Mouse (Mus musculus) heart, embryonic 14.5 days (tissue): Measurements from ENCODE around the gene Pgbd1. TPM values are rescaled to one million over a fixed set of nuclear protein-coding genes. Genes with fewer than 3 reads are reported as not detected.
"Not testable (repeated sequence)": the region's sequence is repeated elsewhere in the genome, so short reads cannot be mapped to it uniquely, and the experiment has no call there.

Source experiments
- ATAC-seq: fragments of 200-750 bp; cut with Nextera tagmentation; 2 replicates; pipeline ENCODE4 v1.8.0; 2017; ENCODE audit warnings: low read depth, moderate TSS enrichment; ENCODE audit not compliant: insufficient number of reproducible peaks, insufficient read depth, low FRiP score
- H3K27ac ChIP-seq, 2 experiments: fragments of 200-500 bp in 1 of 2; fragments of 300-500 bp in 1 of 2; sonication (generic) in 1 of 2; replicated peaks in 1 of 2; 2 replicates each; pipeline ENCODE4 v1.5.1; 2012 to 2014; ENCODE audit warnings: low read depth in 2 of 2, low read length in 2 of 2, control low read depth in 1 of 2, mild to moderate bottlenecking in 1 of 2, mixed read lengths in 1 of 2; ENCODE audit not compliant: control insufficient read depth in 1 of 2, insufficient read depth in 1 of 2
- H3K27me3 ChIP-seq: fragments of 300-500 bp; sonication (generic); 2 replicates; pipeline ENCODE4 v1.6.1; 2014; ENCODE audit warnings: mild to moderate bottlenecking, low read length, control low read depth; ENCODE audit not compliant: control insufficient read depth, insufficient read depth
- H3K36me3 ChIP-seq: fragments of 300-500 bp; sonication (generic); 2 replicates; pipeline ENCODE4 v1.6.1; 2014; ENCODE audit warnings: mild to moderate bottlenecking, control low read depth, low read length, mixed read lengths; ENCODE audit not compliant: control insufficient read depth, insufficient read depth
- H3K4me1 ChIP-seq, 2 experiments: fragments of 200-500 bp in 1 of 2; fragments of 300-500 bp in 1 of 2; sonication (generic) in 1 of 2; 2 replicates each; pipeline ENCODE4 v1.6.1; 2012 to 2014; ENCODE audit warnings: low read length in 2 of 2, control low read depth in 1 of 2, mixed read lengths in 1 of 2; ENCODE audit not compliant: control insufficient read depth in 2 of 2, insufficient read depth in 2 of 2
- H3K4me2 ChIP-seq: fragments of 300-500 bp; sonication (generic); 2 replicates; pipeline ENCODE4 v1.6.1; 2014; ENCODE audit warnings: mild to moderate bottlenecking, low read length
- H3K4me3 ChIP-seq, 2 experiments: fragments of 200-500 bp in 1 of 2; fragments of 300-500 bp in 1 of 2; sonication (generic) in 1 of 2; 2 replicates each; pipeline ENCODE4 v1.5.1; 2012 to 2014; ENCODE audit warnings: low read length in 2 of 2, mild to moderate bottlenecking in 2 of 2, control low read depth in 1 of 2, low read depth in 1 of 2, moderate library complexity in 1 of 2; ENCODE audit not compliant: control insufficient read depth in 1 of 2, insufficient read depth in 1 of 2
- H3K9ac ChIP-seq: fragments of 300-500 bp; sonication (generic); 2 replicates; pipeline ENCODE4 v1.6.1; 2014; ENCODE audit warnings: mild to moderate bottlenecking, low read length
- H3K9me3 ChIP-seq: fragments of 300-500 bp; sonication (generic); 2 replicates; pipeline ENCODE4 v1.6.1; 2016; ENCODE audit warnings: low read length, control low read depth; ENCODE audit not compliant: control insufficient read depth
- WGBS: fragments of 180-500 bp; shearing (Covaris S2); extraction: QIAGEN DNeasy Blood & Tissue Kit; methylation state at CpG from one replicate; pipeline ENCODE4 v1.1.7; 2014; 5-methylcytosine and 5-hydroxymethylcytosine counted together
- polyA plus RNA-seq: library from polyadenylated mRNA; unstranded; fragments of >200 nt; fragmentation: Nextera tagmentation; extraction: Ambion mirVana; gene quantifications from 2 replicates; pipeline ENCODE4 v1.2.1, GENCODE M21; 2014

Pgbd1 gene
- polyA plus RNA-seq, 1 experiment from 2014 or later = 2.4 TPM

DNA sequence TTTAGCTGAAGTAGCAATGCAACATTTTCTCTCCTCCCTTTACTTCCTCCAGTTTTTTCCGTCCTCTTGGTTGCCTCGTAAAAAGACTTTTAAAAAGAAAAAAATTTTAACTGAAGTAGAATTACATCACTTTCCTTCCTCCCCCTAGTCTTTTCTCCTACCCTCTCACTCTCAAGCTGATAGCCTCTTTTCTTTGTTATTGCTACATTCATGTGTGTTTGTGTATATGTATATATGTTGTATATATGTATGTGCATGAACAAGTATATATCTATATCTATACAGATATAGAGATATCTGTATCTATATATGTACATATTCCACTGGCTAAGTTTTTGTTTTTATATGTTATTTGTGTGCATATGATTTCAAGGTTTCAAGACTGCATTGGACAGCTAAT lies 38.0 kb downstream of the Pgbd1 start:
- Histone ChIP-seq H3K4me3 (peak overlapping the region; percentile 88 to 97; a peak in 3 of 4 replicates), H3K9me3 (no peaks in the 10 kb centered on the region), H3K36me3 (peaks cover 27% of the 10 kb centered on the region), H3K27ac (peak overlapping the region in 1 of 2 experiments; percentile 95; a peak in 3 of 4 replicates), H3K4me1 (peaks cover 2 to 18% of the 10 kb centered on the region in 2 experiments; a peak in 3 of 4 replicates), H3K4me2 (peak overlapping the region; percentile 76), H3K9ac (peak overlapping the region; percentile 93), H3K27me3 (no peaks in the 10 kb centered on the region)
- no peak for ATAC-seq
- 2% methylated on average over 2 of the region's 2 CpGs for WGBS

DNA sequence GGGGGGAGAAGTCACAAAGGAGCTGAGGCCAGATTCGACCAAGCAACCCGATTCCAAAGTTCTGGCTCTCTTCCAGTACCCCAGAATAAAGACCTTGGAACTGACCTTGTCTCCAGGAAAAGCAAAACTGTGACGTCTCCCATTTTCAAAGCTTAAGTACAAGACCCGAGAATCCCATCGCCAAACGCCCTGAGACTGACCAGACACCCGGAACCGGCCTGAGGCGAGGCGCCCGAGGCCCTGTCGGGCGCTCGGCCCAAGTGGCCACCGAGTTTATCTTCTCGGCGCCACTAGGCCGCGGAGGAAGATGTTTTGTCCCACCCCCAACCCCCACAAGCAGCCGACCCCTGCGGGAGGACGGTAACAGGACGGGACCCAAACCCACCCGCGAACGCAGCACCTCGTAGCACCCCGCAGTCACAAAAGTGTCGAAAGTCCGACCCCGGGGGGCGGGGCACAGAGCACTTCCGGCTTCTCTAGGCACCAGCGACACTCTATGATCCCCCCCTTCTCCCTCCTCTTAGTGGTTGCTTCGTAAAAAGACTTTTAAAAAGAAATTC lies 38.5 kb downstream of the Pgbd1 start, which contains the start of gene Zkscan3:
TSS of gene Zkscan3 (minus strand) at position 469 of the 560 bp plus-strand sequence.
- Histone ChIP-seq H3K9me3 (no peaks in the 10 kb centered on the region), H3K27me3 (no peaks in the 10 kb centered on the region), H3K4me2 (peak within 1 kb of the TSS; percentile 76), H3K4me3 (peak within 1 kb of the TSS; percentile 88 to 97), H3K4me1 (peaks cover 2 to 18% of the 10 kb centered on the region in 2 experiments; a peak in 3 of 4 replicates), H3K27ac (peak within 1 kb of the TSS; percentile 72 to 95), H3K36me3 (peaks cover 31% of the 10 kb centered on the region), H3K9ac (peak within 1 kb of the TSS; percentile 93)
- peak; percentile 80 for ATAC-seq
- WGBS = under 1% methylated on average over 35 of the region's 35 CpGs

GRCm38 (mm10) chr13:21401636-21402286 lies 39.1 kb downstream of the Pgbd1 start:
- Histone ChIP-seq H3K36me3 (peaks cover 36% of the 10 kb centered on the region), H3K27ac (peak overlapping the region; percentile 72 to 95), H3K4me3 (peak overlapping the region; percentile 88 to 97), H3K9ac (peak overlapping the region; percentile 93), H3K4me2 (peak overlapping the region; percentile 76), H3K9me3 (no peaks in the 10 kb centered on the region), H3K27me3 (no peaks in the 10 kb centered on the region), H3K4me1 (peaks cover 2 to 18% of the 10 kb centered on the region in 2 experiments; a peak in 3 of 4 replicates)
- peak; percentile 24 for ATAC-seq
- under 1% methylated on average over 12 of the region's 12 CpGs for WGBS

DNA sequence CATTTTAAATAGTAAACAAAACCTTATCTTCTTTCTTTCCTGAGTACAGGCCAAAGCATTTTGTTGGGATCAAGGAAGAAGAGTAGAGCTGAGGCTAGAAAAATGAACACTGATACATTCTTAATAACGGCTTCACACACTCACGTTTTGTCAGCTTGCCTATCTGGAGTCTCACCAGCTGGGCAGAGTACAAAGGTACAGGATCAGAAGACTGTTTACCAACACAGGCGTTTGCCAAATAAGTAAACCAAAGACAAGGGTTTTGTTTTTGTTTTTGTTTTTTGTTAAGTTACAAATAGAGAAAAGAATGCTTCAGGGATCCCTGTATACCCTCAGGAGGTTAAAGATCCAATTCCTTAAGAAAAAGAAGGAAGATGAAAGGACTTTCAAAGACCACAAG lies 39.7 kb downstream of the Pgbd1 start:
- no peaks in the 10 kb centered on the region for H3K9me3 ChIP-seq
- peaks cover 42% of the 10 kb centered on the region for H3K36me3 ChIP-seq
- ATAC-seq = no peak
- no peak overlapping the region for H3K27ac ChIP-seq
- 65% methylated on average over 3 of the region's 3 CpGs for WGBS
- peak overlapping the region; percentile 93 for H3K9ac ChIP-seq
- peak overlapping the region; percentile 51 to 88; a peak in 3 of 4 replicates for H3K4me3 ChIP-seq
- H3K27me3 ChIP-seq = no peaks in the 10 kb centered on the region
- peak overlapping the region; percentile 76 for H3K4me2 ChIP-seq
- H3K4me1 ChIP-seq = peaks cover 2 to 18% of the 10 kb centered on the region in 2 experiments; a peak in 3 of 4 replicates

- H3K36me3 ChIP-seq = peaks cover 76% of the 10 kb centered on the region
- H3K4me2 ChIP-seq = no peak overlapping the region
- no peaks in the 10 kb centered on the region for H3K27me3 ChIP-seq
- H3K27ac ChIP-seq = no peak overlapping the region
- H3K4me3 ChIP-seq = no peak overlapping the region
- 87% methylated on average over 2 of the region's 2 CpGs for WGBS
- no peak overlapping the region for H3K9ac ChIP-seq
- H3K9me3 ChIP-seq = no peaks in the 10 kb centered on the region
- no peak for ATAC-seq
- peaks cover 2 to 18% of the 10 kb centered on the region in 2 experiments; a peak in 3 of 4 replicates for H3K4me1 ChIP-seq
Measured at GRCm38 (mm10) chr13:21397486-21397885, 43.4 kb downstream of the Pgbd1 start.

GRCm38 (mm10) chr13:21396048-21396447 lies 44.8 kb downstream of the Pgbd1 start:
- not testable (repeated sequence) for H3K27ac ChIP-seq, H3K27me3 ChIP-seq, H3K4me2 ChIP-seq, ATAC-seq, H3K9ac ChIP-seq, H3K9me3 ChIP-seq, H3K4me3 ChIP-seq
- WGBS = 92% methylated on average over 18 of the region's 18 CpGs
- H3K4me1 ChIP-seq = peaks cover 2 to 12% of the 10 kb centered on the region in 2 experiments; a peak in 3 of 4 replicates
- H3K36me3 ChIP-seq = peaks cover 91% of the 10 kb centered on the region

GRCm38 (mm10) chr13:21395623-21396022 lies 45.2 kb downstream of the Pgbd1 start:
- H3K27me3 ChIP-seq = no peaks in the 10 kb centered on the region
- H3K36me3 ChIP-seq = peaks cover 91% of the 10 kb centered on the region
- ATAC-seq = no peak
- H3K4me3 ChIP-seq = no peak overlapping the region
- WGBS = 91% methylated on average over 6 of the region's 6 CpGs
- H3K9me3 ChIP-seq = no peaks in the 10 kb centered on the region
- peaks cover 2 to 9% of the 10 kb centered on the region in 2 experiments; a peak in 3 of 4 replicates for H3K4me1 ChIP-seq
- H3K27ac ChIP-seq = no peak overlapping the region
- no peak overlapping the region for H3K9ac ChIP-seq
- no peak overlapping the region for H3K4me2 ChIP-seq
